In the genomic region with DNA sequence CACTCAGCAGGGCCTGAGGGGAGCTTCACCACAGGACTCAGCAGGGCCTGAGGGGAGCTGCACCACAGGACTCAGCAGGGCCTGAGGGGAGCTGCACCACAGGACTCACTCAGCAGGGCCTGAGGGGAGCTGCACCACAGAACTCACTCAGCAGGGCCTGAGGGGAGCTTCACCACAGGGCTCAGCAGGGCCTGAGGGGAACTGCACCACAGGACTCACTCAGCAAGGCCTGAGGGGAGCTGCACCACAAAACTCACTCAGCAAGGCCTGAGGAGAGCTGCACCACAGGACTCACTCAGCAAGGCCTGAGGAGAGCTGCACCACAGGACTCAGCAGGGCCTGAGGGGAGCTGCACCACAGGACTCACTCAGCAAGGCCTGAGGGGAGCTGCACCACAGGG, we compare ENCODE assay signal across 7 mouse cellular contexts. TPM values are rescaled to one million over a fixed set of nuclear protein-coding genes. Genes with fewer than 3 reads are reported as not detected.
DNase-seq lines count a peak whose midpoint lies in the region; ATAC-seq and TF ChIP-seq lines count a peak whose summit lies in the region.
"Not testable (repeated sequence)": the region's sequence is repeated elsewhere in the genome, so short reads cannot be mapped to it uniquely, and the experiment has no call there.

No protein-coding gene starts in this region.

- not testable (repeated sequence) for H3K4me2 ChIP-seq in embryonic facial prominence, embryonic 12.5 days (replicated peaks); heart, embryonic 15.5 days; limb, embryonic 13.5 days (replicated peaks); liver, postnatal 0 days (ENCODE audit: low read depth, low read length)

- not testable (repeated sequence) for TF ChIP-seq CTCF in bone marrow, adult 2 months (IDR thresholded peaks at IDR 0.05; ENCODE audit: control insufficient read depth, insufficient read depth, low read length); kidney, adult 2 months (conservative IDR thresholded peaks at IDR 0.05; ENCODE audit: insufficient read depth, insufficient read length, low read depth, low read length); liver, postnatal 0 days (IDR thresholded peaks at IDR 0.05; ENCODE audit: low read depth)

- ATAC-seq in embryonic facial prominence, embryonic 12.5 days (ENCODE audit: insufficient number of reproducible peaks, insufficient read depth, low FRiP score, low TSS enrichment); heart, embryonic 15.5 days (replicated peaks; ENCODE audit: insufficient number of reproducible peaks, insufficient read depth, low FRiP score, low read depth); limb, embryonic 13.5 days (ENCODE audit: low FRiP score, low read depth); liver, postnatal 0 days: not testable (repeated sequence)

- not testable (repeated sequence) for H3K4me3 ChIP-seq in bone marrow, adult 2 months (replicated peaks; ENCODE audit: control insufficient read depth, low read depth, low read length); embryonic facial prominence, embryonic 12.5 days; heart, embryonic 10.5 days; heart, embryonic 15.5 days; kidney, adult 2 months (ENCODE audit: insufficient read depth, low read depth, low read length); limb, embryonic 13.5 days; liver, postnatal 0 days (ENCODE audit: low read depth, low read length)

- not testable (repeated sequence) for H3K36me3 ChIP-seq in embryonic facial prominence, embryonic 12.5 days; heart, embryonic 15.5 days; kidney, adult 2 months (ENCODE audit: control insufficient read depth, insufficient read depth, low read length); limb, embryonic 13.5 days; liver, postnatal 0 days (replicated peaks; ENCODE audit: insufficient read depth, low read length)
- H3K36me3 ChIP-seq in heart, embryonic 10.5 days: peaks cover 40% of the 10 kb centered on the region

- H3K27ac ChIP-seq in bone marrow, adult 2 months (ENCODE audit: control insufficient read depth, insufficient read depth, low read depth, low read length, poor library complexity): peak overlapping the region; percentile 51
- peak overlapping the region; percentile 19; the same call in 1 of the 2 replicates for H3K27ac ChIP-seq in embryonic facial prominence, embryonic 12.5 days
- peak overlapping the region; percentile 77 for H3K27ac ChIP-seq in heart, embryonic 10.5 days
- H3K27ac ChIP-seq in heart, embryonic 15.5 days: peak overlapping the region; percentile 73
- H3K27ac ChIP-seq in kidney, adult 2 months (ENCODE audit: insufficient read depth, low read depth, low read length): peak overlapping the region; percentile 35; the same call in 1 of the 2 replicates
- peak overlapping the region; percentile 4; the same call in 1 of the 2 replicates for H3K27ac ChIP-seq in limb, embryonic 13.5 days
- H3K27ac ChIP-seq in liver, postnatal 0 days (ENCODE audit: low read depth): peak overlapping the region; percentile 77

- peaks cover 16% of the 10 kb centered on the region for H3K4me1 ChIP-seq in bone marrow, adult 2 months (ENCODE audit: control insufficient read depth, insufficient read depth, low read length)
- H3K4me1 ChIP-seq in embryonic facial prominence, embryonic 12.5 days: peaks cover 26% of the 10 kb centered on the region; the same call in 1 of the 2 replicates
- peaks cover 92% of the 10 kb centered on the region for H3K4me1 ChIP-seq in heart, embryonic 10.5 days
- peaks cover 95% of the 10 kb centered on the region for H3K4me1 ChIP-seq in heart, embryonic 15.5 days (replicated peaks)
- H3K4me1 ChIP-seq in kidney, adult 2 months (ENCODE audit: control insufficient read depth, insufficient read depth, low read length): not testable (repeated sequence)
- H3K4me1 ChIP-seq in limb, embryonic 13.5 days: peaks cover 21% of the 10 kb centered on the region
- H3K4me1 ChIP-seq in liver, postnatal 0 days (ENCODE audit: insufficient read depth): peaks cover 27% of the 10 kb centered on the region

- H3K27me3 ChIP-seq in embryonic facial prominence, embryonic 12.5 days; heart, embryonic 10.5 days (ENCODE audit: insufficient read depth, poor library complexity, severe bottlenecking); heart, embryonic 15.5 days; kidney, adult 2 months (replicated peaks; ENCODE audit: control insufficient read depth, insufficient read depth, low read length); limb, embryonic 13.5 days; liver, postnatal 0 days (ENCODE audit: insufficient read depth, low read length): not testable (repeated sequence)

- not testable (repeated sequence) for H3K9ac ChIP-seq in embryonic facial prominence, embryonic 12.5 days; heart, embryonic 15.5 days; limb, embryonic 13.5 days; liver, postnatal 0 days (replicated peaks)

- TF ChIP-seq EP300 in liver, postnatal 0 days (IDR thresholded peaks at IDR 0.05; ENCODE audit: low read depth): not testable (repeated sequence)

- not testable (repeated sequence) for H3K9me3 ChIP-seq in embryonic facial prominence, embryonic 12.5 days; heart, embryonic 10.5 days; heart, embryonic 15.5 days (replicated peaks); limb, embryonic 13.5 days; liver, postnatal 0 days (ENCODE audit: low read length)

- DNase-seq in heart, embryonic 10.5 days (ENCODE audit: low spot score); kidney, adult 2 months; liver, postnatal 0 days: not testable (repeated sequence)

- TF ChIP-seq POLR2A in bone marrow, adult 2 months (IDR thresholded peaks at IDR 0.05; ENCODE audit: borderline replicate concordance, control insufficient read depth, low read depth, low read length); kidney, adult 2 months (IDR thresholded peaks at IDR 0.05; ENCODE audit: low read depth, low read length): not testable (repeated sequence)

RNA-seq across cellular contexts. Expression of a gene that starts 29.5 kb away (rescaled TPM):
- polyA plus RNA-seq in bone marrow, adult 2 months (2011; ENCODE audit: insufficient read depth, insufficient read length, low replicate concordance, missing spikeins): 51.6 and 119 TPM in 2 replicates
- polyA plus RNA-seq in embryonic facial prominence, embryonic 12.5 days (2016; fragmentation: Nextera tagmentation; extraction: Ambion mirVana): 17.7 and 19.6 TPM in 2 replicates
- 100 and 130 TPM in 2 replicates for polyA plus RNA-seq in heart, embryonic 10.5 days (2016; fragmentation: Nextera tagmentation; extraction: Ambion mirVana)
- 90.4 and 98.4 TPM in 2 replicates for polyA plus RNA-seq in heart, embryonic 15.5 days (2015; fragmentation: Nextera tagmentation; extraction: Ambion mirVana)
- polyA plus RNA-seq in kidney, adult 2 months (2012; rRNA removed): 11.7 and 15.6 TPM in 2 replicates
- 16.2 and 16.3 TPM in 2 replicates for polyA plus RNA-seq in limb, embryonic 13.5 days (2015; fragmentation: Nextera tagmentation; extraction: Ambion mirVana)
- 14.6 and 15.0 TPM in 2 replicates for polyA plus RNA-seq in liver, postnatal 0 days (2015; fragmentation: Nextera tagmentation; extraction: Ambion mirVana)

RNA-seq across cellular contexts. Expression of a gene that starts 45.7 kb away (rescaled TPM):
- polyA plus RNA-seq in bone marrow, adult 2 months (2011; ENCODE audit: insufficient read depth, insufficient read length, low replicate concordance, missing spikeins): 5.8 and 20.7 TPM in 2 replicates
- 164 and 169 TPM in 2 replicates for polyA plus RNA-seq in embryonic facial prominence, embryonic 12.5 days (2016; fragmentation: Nextera tagmentation; extraction: Ambion mirVana)
- polyA plus RNA-seq in heart, embryonic 10.5 days (2016; fragmentation: Nextera tagmentation; extraction: Ambion mirVana): 138 and 170 TPM in 2 replicates
- 89.9 and 105 TPM in 2 replicates for polyA plus RNA-seq in heart, embryonic 15.5 days (2015; fragmentation: Nextera tagmentation; extraction: Ambion mirVana)
- 38.6 and 42.0 TPM in 2 replicates for polyA plus RNA-seq in kidney, adult 2 months (2012; rRNA removed)
- polyA plus RNA-seq in limb, embryonic 13.5 days (2015; fragmentation: Nextera tagmentation; extraction: Ambion mirVana): 196 TPM in 2 replicates
- 26.6 and 33.4 TPM in 2 replicates for polyA plus RNA-seq in liver, postnatal 0 days (2015; fragmentation: Nextera tagmentation; extraction: Ambion mirVana)

Comparison
In these comparisons a context has a peak if more than half of its experiments do, and no peak if none do; other contexts are left out.
1. H3K27ac ChIP-seq: peak in every context shown above with its lines; median percentile 77 in heart, embryonic 10.5 days; 77 in liver, postnatal 0 days; 73 in heart, embryonic 15.5 days; 51 in bone marrow, adult 2 months; 35 in kidney, adult 2 months; 19 in embryonic facial prominence, embryonic 12.5 days; 4 in limb, embryonic 13.5 days.